4 mouse cellular contexts compared by ENCODE assay signal in the genomic region with DNA sequence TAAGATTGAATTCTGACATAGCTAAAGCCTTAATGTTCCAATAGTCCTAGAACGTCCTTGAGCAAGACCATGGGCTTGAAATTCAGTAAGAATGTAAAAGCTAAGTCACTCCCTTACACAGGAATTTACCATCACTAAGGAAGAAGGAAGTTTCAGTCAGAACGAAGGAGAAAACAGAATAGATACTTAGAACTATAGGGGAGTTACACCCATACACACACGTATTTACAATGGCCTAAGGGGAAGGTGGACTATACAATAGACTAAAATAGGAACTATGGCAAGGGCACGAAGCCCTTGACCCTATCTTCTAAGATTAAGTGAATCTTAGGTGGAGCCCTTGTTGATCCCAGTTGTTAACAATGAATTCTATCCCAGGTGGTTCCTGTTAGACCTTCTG.
DNase-seq lines count a peak whose midpoint lies in the region; TF ChIP-seq lines count a peak whose summit lies in the region.
"Not testable (repeated sequence)": the region's sequence is repeated elsewhere in the genome, so short reads cannot be mapped to it uniquely, and the experiment has no call there.

No protein-coding gene starts in this region.

- not testable (repeated sequence) for H3K27ac ChIP-seq in ES-E14 (ENCODE audit: insufficient read depth, low read depth, low read length, poor library complexity, severe bottlenecking)

- peak; percentile 56 for DNase-seq in ES-CJ7 (ENCODE audit: low read depth, low spot score)
- DNase-seq in ES-E14 (ENCODE audit: low read depth, low spot score), result not testable (repeated sequence)
- DNase-seq in R1 (ENCODE audit: low read depth, low spot score), result peak; percentile 81
- DNase-seq in ZHBTc4 (ENCODE audit: low read depth, low spot score), result peak; percentile 85

- in situ Hi-C loops in ES-E14 (cut with MboI; ENCODE audit: low sequenced_read_pairs in 2 of 2, unreplicated experiment in 2 of 2), result not testable (repeated sequence)

- H3K4me1 ChIP-seq in ES-E14 (ENCODE audit: control insufficient read depth in 2 of 2, insufficient read depth in 2 of 2, low read length in 2 of 2, poor library complexity in 1 of 2), result not testable (repeated sequence)

- H3K36me3 ChIP-seq in ES-E14 (ENCODE audit: control insufficient read depth, insufficient read depth, low read length, poor library complexity, severe bottlenecking), result not testable (repeated sequence)

- not testable (repeated sequence) for H3K9me3 ChIP-seq in ES-E14 (ENCODE audit: control insufficient read depth, insufficient read depth, low read depth, low read length)

- not testable (repeated sequence) for H3K4me3 ChIP-seq in ES-E14 (ENCODE audit: insufficient read depth in 1 of 2, low read depth in 1 of 2, low read length in 2 of 2, poor library complexity in 1 of 2, severe bottlenecking in 1 of 2)

- H3K9ac ChIP-seq in ES-E14 (ENCODE audit: insufficient read depth, low read depth, low read length, poor library complexity, severe bottlenecking), result not testable (repeated sequence)

TF ChIP-seq in ES-E14, 5 proteins besides CTCF, POLR2A, EP300 and RAD21:
- 0 out of 2 replicates have a peak, but pooled peaks have one; percentile 30 for TF ChIP-seq CHD2 (IDR thresholded peaks at IDR 0.05; ENCODE audit: low read depth, low read length)
